Mouse (Mus musculus) hematopoietic stem cell, adult 5-6 weeks (primary cell): Measurements from ENCODE around the gene Gstt2. TPM values are rescaled to one million over a fixed set of nuclear protein-coding genes. Genes with fewer than 3 reads are reported as not detected.

Experiments
- ATAC-seq, 2 experiments: fragments of 125-278 bp in 1 of 2; replicated peaks in 1 of 2; 2 replicates each; pipeline ENCODE4 v1.8.0; 2016 to 2017; ENCODE audit warnings: inconsistent platforms in 2 of 2, mild to moderate bottlenecking in 2 of 2, moderate number of reproducible peaks in 2 of 2, low read depth in 1 of 2, moderate TSS enrichment in 1 of 2; ENCODE audit not compliant: low FRiP score in 2 of 2, poor library complexity in 2 of 2, severe bottlenecking in 2 of 2, insufficient read depth in 1 of 2, low TSS enrichment in 1 of 2
- total RNA-seq: library from RNA; stranded (forward); fragments of 172-1452, 232-1000 nt; gene quantifications from 2 replicates; pipeline ENCODE4 v1.2.3, GENCODE M21; 2017

The Gstt2 gene
- total RNA-seq, 1 experiment from 2014 or later: 24.0 TPM

DNA sequence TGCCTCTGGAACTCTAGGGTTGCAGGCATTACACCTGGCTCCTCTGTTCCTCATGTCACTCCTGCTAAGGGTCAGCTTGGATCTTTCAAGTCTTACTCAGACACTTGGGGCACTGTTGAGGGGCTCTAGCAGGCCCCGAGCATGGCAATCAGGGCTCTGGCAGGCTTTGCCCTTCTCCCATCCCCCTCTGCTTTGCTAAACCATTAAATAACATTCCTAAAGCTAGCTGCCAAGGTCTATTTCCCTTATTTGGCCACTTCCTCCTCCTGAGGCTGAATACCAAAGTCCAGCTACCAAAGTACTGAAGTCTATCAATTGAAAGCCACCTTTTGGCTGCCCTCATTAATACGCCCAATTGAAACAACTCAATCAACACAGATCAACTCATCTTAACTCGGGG is 42.3 kb downstream of the Gstt2 start:
- ATAC-seq: no peak

DNA sequence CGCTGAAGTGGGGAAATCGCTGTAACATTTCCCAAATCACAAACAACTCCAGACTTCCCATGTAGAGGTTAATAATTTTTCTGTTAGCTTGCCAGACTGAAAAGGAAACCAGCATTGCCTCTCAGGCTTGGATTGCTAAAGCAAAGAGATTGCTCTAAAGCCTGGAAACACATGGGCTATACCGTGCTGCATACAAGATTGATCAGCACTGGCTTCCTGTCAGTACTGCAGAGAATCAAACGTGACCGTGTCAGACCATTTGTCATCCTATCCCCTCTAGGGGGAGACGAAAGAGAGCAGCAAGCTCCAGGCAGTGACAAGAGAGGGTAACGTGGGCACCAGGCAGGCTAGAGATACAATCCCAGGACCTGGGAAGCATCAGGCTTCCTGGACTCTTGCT is 46.5 kb downstream of the Gstt2 start:
- ATAC-seq: peak in 1 of 2 experiments; percentile 36; a peak in 2 of 4 replicates

DNA sequence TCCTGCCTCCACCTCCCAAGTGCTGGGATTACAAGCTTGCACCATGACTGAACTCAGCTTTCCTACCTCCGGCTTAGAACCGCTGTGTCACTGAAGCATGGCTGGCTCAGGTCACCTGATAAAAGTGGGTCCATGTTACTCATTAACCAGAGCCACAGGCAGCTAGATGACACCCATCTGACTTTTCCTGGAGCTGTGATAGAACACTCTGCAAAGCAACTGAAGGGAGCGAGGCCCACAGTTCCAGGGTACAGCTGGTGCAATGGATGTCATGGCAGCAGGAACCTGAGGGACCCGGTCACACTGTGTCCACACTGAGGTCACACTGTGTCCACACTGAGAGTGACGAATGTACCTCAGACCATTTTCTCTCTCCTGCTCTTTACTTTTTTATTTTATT is 47.4 kb downstream of the Gstt2 start:
- ATAC-seq: no peak

DNA sequence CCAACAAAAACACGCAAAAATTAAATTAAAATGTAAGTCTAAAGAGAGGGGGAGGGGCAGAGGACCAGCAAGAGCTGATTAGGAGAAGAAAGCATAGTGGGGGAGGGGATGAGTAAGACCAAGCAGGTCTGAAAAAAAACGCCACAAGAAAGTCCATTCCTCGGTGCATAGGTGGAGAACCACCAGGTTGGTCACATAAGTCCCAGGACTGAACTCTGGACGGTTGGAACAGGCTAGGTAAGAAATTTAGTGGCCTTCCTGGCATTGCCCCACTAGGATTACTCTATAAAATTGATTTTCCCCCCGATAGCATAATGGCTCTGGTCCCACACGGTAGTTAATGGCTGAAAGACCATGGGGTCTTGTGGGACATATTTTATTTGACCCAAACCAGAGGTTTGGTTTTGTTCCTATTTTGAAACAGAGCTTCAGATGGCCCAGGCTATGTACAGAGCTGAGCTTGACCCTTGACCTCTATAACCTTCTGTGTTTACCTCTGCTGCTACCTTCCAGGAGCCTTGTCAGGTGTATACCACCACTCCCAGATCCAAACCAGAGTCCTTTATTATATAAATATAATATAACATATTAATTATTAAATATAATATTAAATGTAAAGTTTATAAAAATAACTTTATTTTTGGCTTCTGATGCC is 48.0 kb downstream of the Gstt2 start:
- ATAC-seq: no peak

DNA sequence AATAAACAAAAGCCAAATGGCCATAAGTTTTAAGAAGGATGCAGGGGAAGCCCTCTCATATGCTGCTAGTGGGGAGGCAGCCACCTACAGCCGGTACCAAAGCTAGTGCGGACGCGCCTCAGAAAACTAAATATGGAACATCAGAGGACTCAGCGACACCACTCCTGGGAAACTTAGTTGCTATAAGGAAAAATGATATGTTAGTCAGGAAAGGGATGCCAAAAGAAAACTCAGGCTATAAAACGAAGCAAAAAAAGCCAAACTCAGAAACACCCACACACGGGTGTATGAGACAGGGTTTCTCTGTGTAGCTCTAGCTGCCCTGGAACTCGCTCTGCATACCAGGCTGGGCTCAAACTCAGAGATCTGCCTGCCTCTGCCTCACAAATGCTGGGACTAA is 48.9 kb downstream of the Gstt2 start:
- ATAC-seq: no peak

DNA sequence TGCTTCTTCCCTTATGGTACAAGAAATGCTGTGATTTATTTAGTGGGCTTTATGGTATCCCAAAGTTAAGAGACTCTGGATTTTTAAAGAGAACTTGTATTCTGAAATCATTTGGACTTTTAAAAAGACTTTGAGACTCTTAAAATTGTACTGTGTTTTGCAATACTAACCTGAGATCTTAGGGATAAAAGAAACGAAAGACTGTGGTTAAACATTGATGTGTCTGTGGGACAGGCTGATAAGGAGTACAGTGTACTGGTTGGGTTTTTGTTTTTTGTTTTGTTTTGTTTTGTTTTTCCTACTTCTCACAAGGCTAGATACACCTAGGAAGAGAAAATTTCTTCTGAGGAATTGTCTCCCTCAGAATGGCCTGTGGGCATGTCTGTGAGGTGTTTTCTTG is 51.8 kb downstream of the Gstt2 start:
- ATAC-seq: no peak

Other genes starting within 250 kb of the Gstt2 start
- gene Ggt5, start 248.1 kb downstream of the Gstt2 start, total RNA-seq: 22.8 and 27.9 TPM in 2 replicates
- gene Susd2, start 193.4 kb downstream of the Gstt2 start, total RNA-seq: 0.20 TPM in 1 of 2 replicates, not detected in the other
- 27.9 and 29.3 TPM in 2 replicates for gene Cabin1, start 73.1 kb downstream of the Gstt2 start, total RNA-seq
- 44.2 and 44.6 TPM in 2 replicates for gene Ddt, start 64.0 kb downstream of the Gstt2 start, total RNA-seq
- not detected in 2 replicates for gene Gm20441, start 56.5 kb downstream of the Gstt2 start, total RNA-seq
- gene Gstt3, start 56.0 kb downstream of the Gstt2 start, total RNA-seq: 12.2 and 12.6 TPM in 2 replicates
- 4.7 and 5.6 TPM in 2 replicates for gene Gstt1, start 38.8 kb downstream of the Gstt2 start, total RNA-seq
- not detected in 2 replicates for gene Gstt4, start 14.9 kb downstream of the Gstt2 start, total RNA-seq
- 339 and 626 TPM in 2 replicates for gene Mif, start 22.8 kb upstream of the Gstt2 start, total RNA-seq
- 1.8 and 4.2 TPM in 2 replicates for gene Derl3, start 56.0 kb upstream of the Gstt2 start, total RNA-seq
- 68.7 and 101 TPM in 2 replicates for gene Smarcb1, start 84.2 kb upstream of the Gstt2 start, total RNA-seq
- 12.6 and 52.1 TPM in 2 replicates for gene Chchd10, start 95.7 kb upstream of the Gstt2 start, total RNA-seq
- 0.79 and 18.0 TPM in 2 replicates for gene Mmp11, start 99.1 kb upstream of the Gstt2 start, total RNA-seq
- not detected in 2 replicates for gene Gm867, start 103.2 kb upstream of the Gstt2 start, total RNA-seq
- not detected in 2 replicates for gene Vpreb3, start 105.6 kb upstream of the Gstt2 start, total RNA-seq
- gene Gm5134, start 117.1 kb upstream of the Gstt2 start, total RNA-seq: 0.15 and 1.3 TPM in 2 replicates
- 5.6 and 8.6 TPM in 2 replicates for gene Zfp280b, start 195.2 kb upstream of the Gstt2 start, total RNA-seq